Mouse (Mus musculus): ENCODE data around the gene Caprin2. TPM values are rescaled to one million over a fixed set of nuclear protein-coding genes. Genes with fewer than 3 reads are reported as not detected.
"Not testable (repeated sequence)": the region's sequence is repeated elsewhere in the genome, so short reads cannot be mapped to it uniquely, and the experiment has no call there.

The Caprin2 gene
- polyA plus RNA-seq, 1 experiment from 2014 or later, result 6.8 TPM

DNA sequence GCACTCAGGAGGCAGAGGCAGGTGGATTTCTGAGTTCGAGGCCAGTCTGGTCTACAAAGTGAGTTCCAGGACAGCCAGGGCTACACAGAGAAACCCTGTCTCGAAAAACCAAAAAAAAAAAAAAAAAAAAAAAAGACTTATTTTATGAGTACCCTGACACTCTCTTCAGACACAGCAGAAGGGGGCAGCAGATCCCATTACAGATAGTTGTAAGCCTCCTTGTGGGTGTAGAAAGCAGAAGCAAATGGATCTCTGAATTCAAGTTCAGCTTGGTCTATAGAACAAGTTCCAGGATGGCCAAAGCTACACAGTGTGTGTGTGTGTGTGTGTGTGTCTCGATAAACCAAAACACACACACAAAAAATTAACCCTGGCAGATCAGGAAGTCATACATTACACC lies 44.3 kb upstream of the Caprin2 start:
- H3K36me3 ChIP-seq (ENCODE audit: control insufficient read depth, insufficient read depth); H3K4me2 ChIP-seq (replicated peaks; ENCODE audit: low read depth); H3K4me3 ChIP-seq (ENCODE audit: low read depth, low read length); ATAC-seq; H3K9ac ChIP-seq (ENCODE audit: low read depth, low read length); H3K9me3 ChIP-seq (ENCODE audit: control insufficient read depth); H3K27me3 ChIP-seq (replicated peaks; ENCODE audit: control insufficient read depth, insufficient read depth, low read length); H3K4me1 ChIP-seq (replicated peaks; ENCODE audit: control insufficient read depth, insufficient read depth, low read length); H3K27ac ChIP-seq (ENCODE audit: low read depth, low read length): not testable (repeated sequence)
- WGBS, result 60% methylated on average over 2 of the region's 3 CpGs
- TF ChIP-seq CTCF (IDR thresholded peaks at IDR 0.05; ENCODE audit: low read depth), result peak; percentile 44

DNA sequence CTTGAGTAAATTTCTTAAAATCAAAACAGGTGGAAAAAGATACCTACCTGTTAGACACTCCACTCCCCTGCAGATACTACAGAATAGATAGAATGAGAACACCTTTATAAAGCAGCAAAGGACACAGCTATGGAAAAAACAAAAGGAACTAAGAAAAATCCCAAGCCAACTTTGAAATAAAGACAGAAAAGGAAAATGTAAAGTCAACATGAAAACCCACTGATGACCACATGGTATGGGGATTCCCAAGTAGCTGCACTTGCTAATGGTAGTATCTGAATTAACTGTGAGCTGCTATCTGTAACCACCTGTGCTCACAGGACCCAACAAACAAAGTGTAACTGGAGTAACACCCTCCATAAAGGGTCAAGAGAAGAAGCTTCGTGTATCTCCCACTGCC lies 41.7 kb upstream of the Caprin2 start:
- no peak overlapping the region for H3K27ac ChIP-seq (ENCODE audit: low read depth, low read length)
- TF ChIP-seq CTCF (IDR thresholded peaks at IDR 0.05; ENCODE audit: low read depth), result no peak

DNA sequence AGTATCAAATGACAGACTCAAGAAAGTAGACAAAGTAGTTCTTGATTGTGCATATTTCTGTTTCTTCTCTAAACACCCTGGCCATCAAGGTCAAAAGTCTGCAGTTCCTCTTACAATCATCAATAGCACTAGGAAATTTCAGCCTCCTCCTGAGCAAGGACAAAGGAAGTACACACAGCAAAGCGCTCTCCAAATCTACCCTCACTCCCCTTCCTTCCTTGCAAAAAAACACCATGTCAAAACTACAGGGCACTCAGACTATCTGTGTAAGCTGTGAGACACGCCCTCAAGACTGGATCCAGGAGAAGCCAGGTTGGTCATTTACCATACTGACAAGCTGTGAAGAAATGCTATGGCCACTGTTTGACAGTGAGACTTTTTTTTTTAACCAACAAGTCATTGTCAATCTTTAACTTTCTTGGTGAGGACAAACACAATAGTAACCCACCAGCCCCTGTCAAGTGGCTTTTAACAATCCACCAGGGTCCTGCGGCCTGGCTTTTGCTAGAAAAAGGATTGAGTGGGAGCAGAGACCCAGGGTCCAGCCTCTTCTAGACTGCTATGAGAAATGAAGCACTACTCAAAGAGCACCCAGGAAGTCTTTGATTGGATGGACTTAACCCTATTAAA lies 39.0 kb upstream of the Caprin2 start:
- Histone ChIP-seq H3K4me3 (ENCODE audit: low read depth, low read length) (no peak overlapping the region), H3K27ac (ENCODE audit: low read depth, low read length) (peak overlapping the region; percentile 35; the same call in 1 of the 2 replicates), H3K4me2 (replicated peaks; ENCODE audit: low read depth) (peak overlapping the region; percentile 18), H3K27me3 (replicated peaks; ENCODE audit: control insufficient read depth, insufficient read depth, low read length) (no peaks in the 10 kb centered on the region), H3K4me1 (replicated peaks; ENCODE audit: control insufficient read depth, insufficient read depth, low read length) (0 out of 2 replicates have a peak, but pooled peaks cover 6% of the 10 kb centered on the region), H3K9ac (ENCODE audit: low read depth, low read length) (no peak overlapping the region), H3K9me3 (ENCODE audit: control insufficient read depth) (no peaks in the 10 kb centered on the region), H3K36me3 (ENCODE audit: control insufficient read depth, insufficient read depth) (peaks cover 22% of the 10 kb centered on the region; the same call in 1 of the 2 replicates)
- TF ChIP-seq CTCF (IDR thresholded peaks at IDR 0.05; ENCODE audit: low read depth), result no peak
- 38% methylated on average over 3 of the region's 3 CpGs for WGBS
- peak; percentile 43 for ATAC-seq

More for the DNA sequence above, 41.7 kb upstream of the Caprin2 start:
- Histone ChIP-seq H3K27me3 (replicated peaks; ENCODE audit: control insufficient read depth, insufficient read depth, low read length) (no peaks in the 10 kb centered on the region), H3K36me3 (ENCODE audit: control insufficient read depth, insufficient read depth) (0 out of 2 replicates have a peak, but pooled peaks cover 6% of the 10 kb centered on the region), H3K4me1 (replicated peaks; ENCODE audit: control insufficient read depth, insufficient read depth, low read length) (0 out of 2 replicates have a peak, but pooled peaks cover 9% of the 10 kb centered on the region), H3K4me2 (replicated peaks; ENCODE audit: low read depth) (no peak overlapping the region), H3K9ac (ENCODE audit: low read depth, low read length) (no peak overlapping the region), H3K9me3 (ENCODE audit: control insufficient read depth) (no peaks in the 10 kb centered on the region), H3K4me3 (ENCODE audit: low read depth, low read length) (no peak overlapping the region)
- 15% methylated on average over 1 of the region's 1 CpGs for WGBS
- ATAC-seq, result no peak

DNA sequence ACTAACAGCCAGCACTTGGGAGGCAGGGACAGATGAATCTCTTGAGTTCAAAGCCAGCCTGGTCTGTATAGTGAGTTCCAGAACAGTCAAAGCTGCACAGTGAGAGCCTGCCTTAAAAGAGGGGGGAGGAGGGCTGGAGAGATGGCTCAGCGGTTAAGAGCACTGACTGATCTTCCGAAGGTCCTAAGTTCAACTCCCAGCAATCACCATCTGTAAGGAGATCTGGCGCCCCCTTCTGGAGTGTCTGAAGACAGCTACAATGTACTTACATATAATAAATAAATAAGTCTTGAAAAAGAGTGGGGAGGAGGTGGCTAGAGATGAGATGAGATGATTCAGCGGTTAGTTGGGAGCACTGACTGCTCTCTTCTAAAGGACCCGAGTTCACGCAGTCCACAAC lies 35.2 kb upstream of the Caprin2 start:
- H3K4me2 ChIP-seq (replicated peaks; ENCODE audit: low read depth), result no peak overlapping the region
- no peak overlapping the region for H3K27ac ChIP-seq (ENCODE audit: low read depth, low read length)
- TF ChIP-seq CTCF (IDR thresholded peaks at IDR 0.05; ENCODE audit: low read depth), result peak; percentile 54
- H3K9me3 ChIP-seq (ENCODE audit: control insufficient read depth), result no peaks in the 10 kb centered on the region
- H3K4me3 ChIP-seq (ENCODE audit: low read depth, low read length), result no peak overlapping the region
- 75% methylated on average over 6 of the region's 6 CpGs for WGBS
- H3K4me1 ChIP-seq (replicated peaks; ENCODE audit: control insufficient read depth, insufficient read depth, low read length), result 0 out of 2 replicates have a peak, but pooled peaks cover 3% of the 10 kb centered on the region
- H3K36me3 ChIP-seq (ENCODE audit: control insufficient read depth, insufficient read depth), result peaks cover 41% of the 10 kb centered on the region
- H3K27me3 ChIP-seq (replicated peaks; ENCODE audit: control insufficient read depth, insufficient read depth, low read length), result no peaks in the 10 kb centered on the region
- H3K9ac ChIP-seq (ENCODE audit: low read depth, low read length), result no peak overlapping the region
- ATAC-seq, result no peak

DNA sequence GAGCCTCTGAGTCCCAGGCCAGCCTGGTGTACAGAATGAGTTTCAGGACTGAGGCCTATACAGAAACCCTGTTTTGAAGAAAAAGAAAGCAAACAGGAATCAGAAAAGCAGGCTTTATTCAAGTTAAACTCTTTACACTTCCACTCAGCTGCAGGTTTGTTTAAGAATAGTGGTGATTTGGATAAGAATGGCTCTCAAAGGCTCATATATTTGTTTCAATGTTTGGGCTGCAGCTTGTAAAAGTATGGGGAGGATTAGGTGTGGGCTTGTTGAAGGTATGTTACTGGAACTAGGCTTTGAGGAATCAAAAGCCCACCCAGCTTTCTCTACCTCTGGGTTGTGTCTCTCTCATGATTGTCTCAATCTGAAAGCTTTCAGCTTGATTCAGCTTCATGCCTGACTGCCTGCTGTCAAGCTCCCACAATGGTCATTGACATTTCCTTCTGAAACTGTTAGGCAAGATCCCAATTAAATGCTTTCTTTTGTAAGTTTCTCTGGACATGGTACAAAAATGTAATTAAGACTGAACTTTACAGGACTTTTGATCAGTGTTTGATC lies 22.9 kb upstream of the Caprin2 start:
- no peak for TF ChIP-seq CTCF (IDR thresholded peaks at IDR 0.05; ENCODE audit: low read depth)
- H3K36me3 ChIP-seq (ENCODE audit: control insufficient read depth, insufficient read depth), result peaks cover 24% of the 10 kb centered on the region
- ATAC-seq, result no peak
- no peak overlapping the region for H3K4me2 ChIP-seq (replicated peaks; ENCODE audit: low read depth)
- H3K9me3 ChIP-seq (ENCODE audit: control insufficient read depth), result no peaks in the 10 kb centered on the region
- H3K4me3 ChIP-seq (ENCODE audit: low read depth, low read length), result no peak overlapping the region
- no peak overlapping the region for H3K27ac ChIP-seq (ENCODE audit: low read depth, low read length)
- H3K9ac ChIP-seq (ENCODE audit: low read depth, low read length), result no peak overlapping the region
- H3K27me3 ChIP-seq (replicated peaks; ENCODE audit: control insufficient read depth, insufficient read depth, low read length), result no peaks in the 10 kb centered on the region
- no peaks in the 10 kb centered on the region for H3K4me1 ChIP-seq (replicated peaks; ENCODE audit: control insufficient read depth, insufficient read depth, low read length)

DNA sequence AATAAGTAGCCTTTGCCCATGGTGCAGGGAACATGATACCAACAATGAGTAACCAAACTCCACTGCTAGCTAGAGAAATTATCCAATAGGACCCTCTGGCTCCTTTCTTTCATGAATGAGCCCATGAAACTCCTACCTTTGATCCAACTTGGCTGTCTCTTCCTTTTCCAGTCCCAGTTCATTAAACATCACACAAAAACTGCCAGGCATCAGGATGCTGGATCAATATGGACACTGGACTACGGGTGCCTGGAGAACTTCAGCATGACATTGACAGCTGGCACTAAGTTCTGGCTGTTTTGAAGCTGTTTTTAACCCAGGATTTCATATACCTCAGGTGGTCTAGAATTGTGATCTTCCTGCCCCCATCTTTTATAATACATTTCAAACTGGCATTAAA lies 21.6 kb upstream of the Caprin2 start:
- Histone ChIP-seq H3K4me2 (replicated peaks; ENCODE audit: low read depth) (no peak overlapping the region), H3K9ac (ENCODE audit: low read depth, low read length) (no peak overlapping the region), H3K27ac (ENCODE audit: low read depth, low read length) (no peak overlapping the region), H3K4me3 (ENCODE audit: low read depth, low read length) (no peak overlapping the region), H3K27me3 (replicated peaks; ENCODE audit: control insufficient read depth, insufficient read depth, low read length) (no peaks in the 10 kb centered on the region), H3K4me1 (replicated peaks; ENCODE audit: control insufficient read depth, insufficient read depth, low read length) (no peaks in the 10 kb centered on the region), H3K36me3 (ENCODE audit: control insufficient read depth, insufficient read depth) (peaks cover 13% of the 10 kb centered on the region; the same call in 1 of the 2 replicates), H3K9me3 (ENCODE audit: control insufficient read depth) (no peaks in the 10 kb centered on the region)
- WGBS, result 52% methylated on average over 1 of the region's 1 CpGs
- TF ChIP-seq CTCF (IDR thresholded peaks at IDR 0.05; ENCODE audit: low read depth), result no peak
- no peak for ATAC-seq
